Mouse (Mus musculus): ENCODE data around the gene Rnf180.

Gene Rnf180

GRCm38 (mm10) chr13:105139881-105140280 lies 154.7 kb downstream of the Rnf180 start:
- no peak for ATAC-seq (ENCODE audit: insufficient number of reproducible peaks, low FRiP score, low TSS enrichment)

- no peak for ATAC-seq (ENCODE audit: insufficient number of reproducible peaks, low FRiP score, low TSS enrichment)
Measured at GRCm38 (mm10) chr13:105134397-105134796, 160.2 kb downstream of the Rnf180 start.

GRCm38 (mm10) chr13:105132776-105133175 lies 161.8 kb downstream of the Rnf180 start:
- no peak for ATAC-seq (ENCODE audit: insufficient number of reproducible peaks, low FRiP score, low TSS enrichment)

GRCm38 (mm10) chr13:105132370-105132769 lies 162.2 kb downstream of the Rnf180 start:
- ATAC-seq (ENCODE audit: insufficient number of reproducible peaks, low FRiP score, low TSS enrichment) = no peak

GRCm38 (mm10) chr13:105130080-105130479 lies 164.5 kb downstream of the Rnf180 start:
- ATAC-seq (ENCODE audit: insufficient number of reproducible peaks, low FRiP score, low TSS enrichment) = no peak

GRCm38 (mm10) chr13:105122092-105122491 lies 172.5 kb downstream of the Rnf180 start:
- no peak for ATAC-seq (ENCODE audit: insufficient number of reproducible peaks, low FRiP score, low TSS enrichment)

GRCm38 (mm10) chr13:105121617-105122016 lies 173.0 kb downstream of the Rnf180 start:
- ATAC-seq (ENCODE audit: insufficient number of reproducible peaks, low FRiP score, low TSS enrichment) = no peak

GRCm38 (mm10) chr13:105111599-105111998 lies 183.0 kb downstream of the Rnf180 start:
- ATAC-seq (ENCODE audit: insufficient number of reproducible peaks, low FRiP score, low TSS enrichment) = no peak

- no peak for ATAC-seq (ENCODE audit: insufficient number of reproducible peaks, low FRiP score, low TSS enrichment)
Measured at GRCm38 (mm10) chr13:105104385-105104784, 190.2 kb downstream of the Rnf180 start.

- ATAC-seq (ENCODE audit: insufficient number of reproducible peaks, low FRiP score, low TSS enrichment) = no peak
Measured at GRCm38 (mm10) chr13:105100705-105101104, 193.9 kb downstream of the Rnf180 start.

GRCm38 (mm10) chr13:105096316-105096715 lies 198.3 kb downstream of the Rnf180 start:
- no peak for ATAC-seq (ENCODE audit: insufficient number of reproducible peaks, low FRiP score, low TSS enrichment)

GRCm38 (mm10) chr13:105089276-105089675 lies 205.3 kb downstream of the Rnf180 start:
- ATAC-seq (ENCODE audit: insufficient number of reproducible peaks, low FRiP score, low TSS enrichment) = no peak

- ATAC-seq (ENCODE audit: insufficient number of reproducible peaks, low FRiP score, low TSS enrichment) = no peak
Measured at GRCm38 (mm10) chr13:105081862-105082261, 212.8 kb downstream of the Rnf180 start, which contains the start of gene 4933425L06Rik. 4933425L06Rik (plus strand) TSS chr13:105082122.

Measured in cerebellum, adult (tissue).